Mouse (Mus musculus): ENCODE measurements around the gene Sgsm1.

GRCm38 (mm10) chr5:113357656-113358055, 47.1 kb upstream of the Sgsm1 start:
- TF ChIP-seq MAX (IDR thresholded peaks at IDR 0.05), result no peak
- TF ChIP-seq FOSL1 (IDR thresholded peaks at IDR 0.05; ENCODE audit: insufficient read depth, low read length, poor library complexity, severe bottlenecking), result no peak
- TF ChIP-seq CTCF (IDR thresholded peaks at IDR 0.05; ENCODE audit: control insufficient read depth, insufficient read depth, insufficient read length), result no peak
- TF ChIP-seq USF1 (IDR thresholded peaks at IDR 0.05; ENCODE audit: low read depth), result no peak
- TF ChIP-seq MYOD1 (IDR thresholded peaks at IDR 0.05; ENCODE audit: control insufficient read depth, insufficient read length, low read depth), result no peak
